Mouse (Mus musculus) midbrain, embryonic 14.5 days (tissue): ENCODE results near the gene Myo16. TPM values are rescaled to one million over a fixed set of nuclear protein-coding genes. Genes with fewer than 3 reads are reported as not detected.

Source experiments
- ATAC-seq: fragments of 200-750 bp; cut with Nextera tagmentation; 2 replicates; pipeline ENCODE4 v1.8.0; 2017; ENCODE audit warnings: moderate number of reproducible peaks, moderate library complexity; ENCODE audit not compliant: low FRiP score, low TSS enrichment
- DNase-seq: peaks from one replicate; pipeline ENCODE4 v3.0.0-alpha.2; 2015
- H3K27ac ChIP-seq: fragments of 300-500 bp; sonication (generic); replicated peaks from 2 replicates; pipeline ENCODE4 v1.5.1; 2014; ENCODE audit warnings: mild to moderate bottlenecking, low read depth, low read length, moderate library complexity
- H3K27me3 ChIP-seq: fragments of 300-500 bp; sonication (generic); 2 replicates; pipeline ENCODE4 v1.6.1; 2014; ENCODE audit warnings: low read length, control low read depth, mixed read lengths; ENCODE audit not compliant: control insufficient read depth, insufficient read depth
- H3K36me3 ChIP-seq: fragments of 300-500 bp; sonication (generic); 2 replicates; pipeline ENCODE4 v1.6.1; 2014; ENCODE audit warnings: low read length, control low read depth; ENCODE audit not compliant: control insufficient read depth, insufficient read depth
- H3K4me1 ChIP-seq: fragments of 300-500 bp; sonication (generic); 2 replicates; pipeline ENCODE4 v1.6.1; 2014; ENCODE audit warnings: mild to moderate bottlenecking, antibody characterized with exemption, low read length, control low read depth; ENCODE audit not compliant: control insufficient read depth, insufficient read depth
- H3K4me2 ChIP-seq: fragments of 300-500 bp; sonication (generic); 2 replicates; pipeline ENCODE4 v1.6.1; 2014; ENCODE audit warnings: mild to moderate bottlenecking, low read length, moderate library complexity
- H3K4me3 ChIP-seq: fragments of 300-500 bp; sonication (generic); replicated peaks from 2 replicates; pipeline ENCODE4 v1.5.1; 2014; ENCODE audit warnings: low read depth, low read length
- H3K9ac ChIP-seq: fragments of 300-500 bp; sonication (generic); replicated peaks from 2 replicates; pipeline ENCODE4 v1.6.1; 2014; ENCODE audit warnings: mild to moderate bottlenecking, low read length, moderate library complexity
- H3K9me3 ChIP-seq: fragments of 300-500 bp; sonication (generic); 2 replicates; pipeline ENCODE4 v1.6.1; 2016; ENCODE audit warnings: low read length, control low read depth, mixed read lengths; ENCODE audit not compliant: control insufficient read depth
- WGBS: fragments of 180-500 bp; shearing (Covaris S2); extraction: QIAGEN DNeasy Blood & Tissue Kit; methylation state at CpG from one replicate; pipeline ENCODE4 v1.1.7; 2014; 5-methylcytosine and 5-hydroxymethylcytosine counted together
- polyA plus RNA-seq: library from polyadenylated mRNA; unstranded; fragments of >200 nt; fragmentation: Nextera tagmentation; extraction: Ambion mirVana; gene quantifications from 2 replicates; pipeline ENCODE4 v1.2.1, GENCODE M21; 2014

The Myo16 gene
- polyA plus RNA-seq, 1 experiment from 2014 or later: 6.1 TPM

DNA sequence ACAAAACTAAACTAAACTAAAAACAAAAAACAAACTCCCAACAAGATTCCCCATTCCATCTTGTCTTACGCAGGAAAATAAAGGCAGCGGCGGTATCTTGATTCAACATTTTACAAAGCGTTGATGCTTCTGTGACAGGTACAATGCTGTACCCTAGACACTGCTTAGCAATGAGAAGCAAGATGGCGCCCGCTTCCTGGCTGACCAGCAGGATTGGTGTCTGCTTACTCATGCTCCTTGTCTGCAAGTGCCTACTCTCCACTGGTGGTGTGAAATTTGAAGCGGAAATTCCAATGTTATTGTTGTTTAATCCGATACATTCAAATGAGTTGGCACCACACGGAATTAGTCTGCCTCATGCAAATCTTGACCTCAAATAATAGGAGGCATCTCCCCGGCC, 421.5 kb downstream of the Myo16 start:
- no peak overlapping the region for H3K4me2 ChIP-seq
- 80% methylated on average over 10 of the region's 10 CpGs for WGBS
- H3K36me3 ChIP-seq: no peaks in the 10 kb centered on the region
- DNase-seq (peak; percentile 17), ATAC-seq (no peak)
- H3K4me1 ChIP-seq: no peaks in the 10 kb centered on the region
- no peaks in the 10 kb centered on the region for H3K27me3 ChIP-seq
- H3K9ac ChIP-seq: no peak overlapping the region
- H3K9me3 ChIP-seq: no peaks in the 10 kb centered on the region
- no peak overlapping the region for H3K27ac ChIP-seq
- H3K4me3 ChIP-seq: no peak overlapping the region

DNA sequence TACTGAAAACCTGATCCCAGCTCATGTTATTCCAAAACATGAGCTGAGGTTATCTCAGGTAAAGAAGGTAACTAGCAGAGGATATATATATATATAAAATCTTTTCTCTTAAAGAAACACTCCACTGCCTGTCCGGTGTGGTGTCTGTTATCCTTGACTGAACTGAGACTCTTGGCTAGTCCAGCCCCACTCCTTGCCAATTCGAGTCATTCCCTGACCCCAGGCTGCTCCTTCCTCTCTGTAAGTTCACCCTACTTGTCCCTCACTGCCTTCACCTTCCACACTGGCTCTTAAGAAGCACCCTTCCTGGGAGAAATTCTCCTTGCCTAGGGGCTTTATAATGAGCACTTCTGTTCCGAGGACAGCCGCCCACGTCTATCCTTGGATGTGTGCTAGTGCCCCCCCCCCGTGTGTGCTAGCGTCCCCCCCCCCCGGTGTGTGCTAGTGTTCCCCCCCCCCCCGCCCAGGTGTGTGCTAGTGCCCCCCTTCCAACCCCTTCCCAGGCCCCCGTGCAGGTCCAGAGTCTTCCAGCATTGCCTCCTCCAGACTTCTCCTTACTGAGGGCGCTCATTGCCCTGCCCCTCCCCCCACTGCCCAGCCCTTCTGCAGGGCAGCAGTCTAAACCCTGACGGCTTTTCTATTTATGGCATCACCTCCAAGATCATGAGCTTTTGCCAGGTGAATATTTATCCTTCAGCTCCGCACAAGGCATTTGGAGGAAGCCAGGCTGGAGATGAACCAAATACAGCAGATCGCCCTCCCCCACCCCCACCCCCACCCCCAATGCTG, 433.4 kb downstream of the Myo16 start:
- H3K27me3 ChIP-seq: no peaks in the 10 kb centered on the region

DNA sequence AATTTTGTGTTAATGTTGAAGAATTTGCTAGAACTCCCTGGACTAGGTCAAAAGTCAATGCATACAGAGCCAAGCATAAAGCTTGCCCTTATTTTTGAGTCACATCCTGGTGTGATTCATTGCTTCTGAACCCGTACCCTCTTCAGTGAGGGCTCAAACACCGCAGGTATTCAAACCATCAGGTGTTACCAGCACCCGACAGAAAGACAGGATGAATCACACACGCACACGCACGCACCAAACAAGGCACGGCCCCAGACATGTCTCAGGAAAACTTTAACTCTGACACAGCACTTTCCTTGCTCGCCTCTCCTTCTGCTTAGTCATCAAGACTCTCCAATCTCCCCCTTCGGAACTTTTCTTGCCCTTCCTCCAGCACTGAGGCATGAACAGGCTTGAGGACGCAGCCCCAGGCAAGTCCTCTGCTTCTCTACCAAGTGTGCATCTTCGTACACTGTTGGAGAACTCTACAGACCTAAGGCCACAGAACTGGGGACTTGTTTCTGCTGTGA, 435.8 kb downstream of the Myo16 start:
- Histone ChIP-seq H3K9ac (no peak overlapping the region), H3K27me3 (no peaks in the 10 kb centered on the region), H3K4me2 (no peak overlapping the region), H3K9me3 (no peaks in the 10 kb centered on the region), H3K27ac (no peak overlapping the region), H3K4me3 (no peak overlapping the region), H3K4me1 (peaks cover 12% of the 10 kb centered on the region; the same call in 1 of the 2 replicates), H3K36me3 (no peaks in the 10 kb centered on the region)
- DNase-seq (no peak), ATAC-seq (no peak)
- WGBS: 88% methylated on average over 11 of the region's 11 CpGs

More for the DNA sequence above, 433.4 kb downstream of the Myo16 start:
- H3K27ac ChIP-seq: no peak overlapping the region
- H3K9me3 ChIP-seq: no peaks in the 10 kb centered on the region
- no peak overlapping the region for H3K9ac ChIP-seq
- 23% methylated on average over 13 of the region's 14 CpGs for WGBS
- peaks cover 12% of the 10 kb centered on the region; the same call in 1 of the 2 replicates for H3K4me1 ChIP-seq
- ATAC-seq (no peak), DNase-seq (peak; percentile 57)
- H3K4me3 ChIP-seq: no peak overlapping the region
- H3K36me3 ChIP-seq: no peaks in the 10 kb centered on the region
- no peak overlapping the region for H3K4me2 ChIP-seq

DNA sequence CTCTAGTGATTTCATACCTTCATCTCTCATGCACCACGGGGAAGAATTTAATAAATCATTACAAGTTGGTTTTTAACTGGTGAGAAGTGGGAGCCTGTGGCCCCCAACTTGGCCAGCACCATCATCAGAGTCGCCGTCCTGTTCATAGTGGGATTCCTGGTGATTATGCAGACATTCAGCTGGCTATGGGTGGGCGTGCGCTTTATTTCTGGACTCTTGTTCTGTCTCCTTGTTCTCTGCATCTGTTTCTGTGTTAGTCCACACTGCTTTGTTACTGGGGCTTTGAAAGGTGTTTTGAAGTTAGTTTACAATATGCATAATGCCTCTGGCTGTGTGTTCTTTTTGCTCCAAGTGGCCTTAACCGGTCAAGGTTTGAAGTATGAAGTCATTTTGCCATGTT, 439.2 kb downstream of the Myo16 start:
- Histone ChIP-seq H3K4me1 (no peaks in the 10 kb centered on the region), H3K27ac (no peak overlapping the region), H3K36me3 (no peaks in the 10 kb centered on the region), H3K27me3 (no peaks in the 10 kb centered on the region), H3K9ac (no peak overlapping the region), H3K4me3 (no peak overlapping the region), H3K9me3 (no peaks in the 10 kb centered on the region), H3K4me2 (no peak overlapping the region)
- no peak for ATAC-seq
- DNase-seq: no peak
- 88% methylated on average over 6 of the region's 6 CpGs for WGBS

DNA sequence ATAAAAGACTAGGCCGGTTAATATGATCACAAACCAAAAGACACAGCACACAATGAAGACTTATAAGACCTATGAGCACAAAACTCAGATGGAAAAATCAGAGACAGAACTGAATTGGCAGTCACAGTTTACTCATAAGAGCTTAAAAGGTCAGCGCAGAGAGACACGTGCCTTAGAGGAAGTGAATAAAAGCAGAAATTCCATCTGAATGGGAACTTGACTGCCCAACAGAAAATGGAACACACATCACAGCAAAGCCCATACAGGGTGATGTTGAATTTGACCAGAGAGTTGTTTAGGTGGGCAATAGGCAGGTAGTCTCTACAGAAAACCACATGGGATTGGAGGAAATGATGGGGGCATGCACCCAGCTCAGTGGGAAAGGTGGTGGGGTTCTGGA, 442.6 kb downstream of the Myo16 start:
- Histone ChIP-seq H3K9me3 (no peaks in the 10 kb centered on the region), H3K27ac (no peak overlapping the region), H3K9ac (no peak overlapping the region), H3K36me3 (no peaks in the 10 kb centered on the region), H3K27me3 (no peaks in the 10 kb centered on the region), H3K4me2 (no peak overlapping the region), H3K4me1 (no peaks in the 10 kb centered on the region), H3K4me3 (no peak overlapping the region)
- 83% methylated on average over 3 of the region's 3 CpGs for WGBS
- ATAC-seq (no peak), DNase-seq (no peak)

DNA sequence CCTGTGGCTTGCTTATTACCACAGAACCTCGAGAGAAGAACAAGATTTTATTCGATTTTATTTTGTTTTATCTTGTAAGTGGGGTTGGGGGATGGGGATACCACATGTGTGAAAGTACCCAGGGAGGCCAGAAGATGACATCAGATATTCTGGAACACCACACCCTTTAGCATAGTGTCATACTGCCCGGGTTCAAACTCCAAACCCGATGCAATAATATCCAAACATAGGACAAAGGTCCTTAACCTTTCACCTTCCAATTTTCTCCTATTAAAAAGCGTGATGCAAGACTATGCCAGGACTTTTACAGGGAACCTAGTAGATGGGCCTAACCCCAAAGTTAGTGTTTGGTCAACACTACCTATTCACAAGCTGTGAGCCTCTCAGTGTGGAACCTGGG, 443.9 kb downstream of the Myo16 start:
- Histone ChIP-seq H3K4me3 (no peak overlapping the region), H3K4me1 (no peaks in the 10 kb centered on the region), H3K9me3 (no peaks in the 10 kb centered on the region), H3K27ac (no peak overlapping the region), H3K9ac (no peak overlapping the region), H3K36me3 (no peaks in the 10 kb centered on the region), H3K27me3 (no peaks in the 10 kb centered on the region), H3K4me2 (no peak overlapping the region)
- ATAC-seq: no peak
- 93% methylated on average over 5 of the region's 5 CpGs for WGBS
- DNase-seq: no peak

DNA sequence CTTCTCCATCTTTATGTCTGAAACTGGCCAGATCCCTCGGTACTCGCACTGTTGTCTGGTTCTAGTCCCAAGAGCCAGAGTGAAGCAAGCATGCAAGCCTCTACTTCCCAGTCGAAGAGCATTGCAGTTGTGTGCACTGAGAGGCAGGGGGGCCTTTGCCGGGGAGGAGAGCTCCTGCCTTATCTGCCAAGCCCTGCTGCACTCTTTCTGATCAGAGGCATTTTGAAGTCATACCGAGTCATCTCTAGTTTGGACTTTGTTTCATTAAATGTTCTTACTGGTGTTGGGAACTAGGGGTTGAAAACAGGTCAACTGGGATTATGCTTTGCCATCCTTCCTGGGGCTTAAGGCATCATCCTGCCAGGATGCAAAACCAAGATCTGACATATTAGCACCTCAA, 445.2 kb downstream of the Myo16 start:
- Histone ChIP-seq H3K27me3 (no peaks in the 10 kb centered on the region), H3K36me3 (no peaks in the 10 kb centered on the region), H3K4me1 (no peaks in the 10 kb centered on the region), H3K9me3 (no peaks in the 10 kb centered on the region), H3K4me3 (no peak overlapping the region), H3K4me2 (no peak overlapping the region), H3K27ac (no peak overlapping the region), H3K9ac (no peak overlapping the region)
- no peak for DNase-seq
- ATAC-seq: no peak
- WGBS: 87% methylated on average over 5 of the region's 5 CpGs

DNA sequence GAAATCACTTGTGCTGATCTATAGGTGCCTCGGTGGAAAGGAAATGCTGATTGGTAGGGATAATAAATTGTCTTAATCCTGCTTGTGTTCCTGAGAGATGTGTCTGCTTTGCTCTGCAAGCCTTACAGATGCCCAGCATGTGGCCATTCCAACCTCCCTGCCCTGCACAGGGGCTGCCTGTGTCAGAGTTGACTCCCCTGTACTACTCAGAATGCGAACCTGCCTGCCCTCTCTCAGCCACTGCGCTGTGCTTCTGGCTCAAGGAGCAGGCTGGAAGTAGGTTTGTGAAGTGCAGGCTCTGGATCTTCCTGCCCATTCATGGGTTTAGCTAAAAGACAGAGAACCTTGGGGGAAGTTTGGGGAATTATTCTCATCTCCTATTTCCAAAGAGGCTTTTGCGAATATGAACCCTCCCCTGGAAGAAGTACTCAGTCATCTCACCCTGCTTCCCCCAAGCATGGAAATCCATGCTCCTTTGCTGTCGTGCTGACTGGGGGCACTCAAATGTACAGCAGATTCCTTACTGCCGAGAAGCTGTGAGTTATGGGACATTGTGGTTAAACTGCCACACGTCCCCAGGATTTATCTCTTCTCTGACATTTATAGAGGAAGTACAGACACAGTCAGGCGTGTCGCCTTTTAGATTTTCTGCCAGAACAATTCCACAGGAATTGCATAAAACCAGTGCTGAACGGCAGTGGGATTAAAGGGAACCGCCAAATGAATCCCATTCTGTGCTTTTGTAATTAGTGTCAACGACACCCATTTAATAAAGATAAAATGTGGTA, 452.5 kb downstream of the Myo16 start:
- H3K4me2 ChIP-seq: no peak overlapping the region
- DNase-seq: no peak
- no peak for ATAC-seq
- no peaks in the 10 kb centered on the region for H3K36me3 ChIP-seq
- H3K4me1 ChIP-seq: peaks cover 4% of the 10 kb centered on the region; the same call in 1 of the 2 replicates
- no peaks in the 10 kb centered on the region for H3K9me3 ChIP-seq
- no peak overlapping the region for H3K4me3 ChIP-seq
- no peaks in the 10 kb centered on the region for H3K27me3 ChIP-seq
- 24% methylated on average over 12 of the region's 12 CpGs for WGBS
- H3K27ac ChIP-seq: no peak overlapping the region
- H3K9ac ChIP-seq: no peak overlapping the region
